Mouse (Mus musculus) testis, adult 2 months (tissue): ENCODE results near the gene Gm20388.

Experiments used
- CTCF ChIP-seq: fragments of 200-500 bp; IDR thresholded peaks from 2 replicates; pipeline ENCODE4 v1.5.1; 2012; ENCODE audit warnings: low read depth, mild to moderate bottlenecking, inconsistent platforms, low read length, moderate library complexity; ENCODE audit not compliant: control insufficient read depth, insufficient read depth, insufficient replicate concordance
- POLR2A ChIP-seq: fragments of 200-500 bp; IDR thresholded peaks from 2 replicates; pipeline ENCODE4 v1.6.1; 2012; ENCODE audit warnings: low read depth, mild to moderate bottlenecking, inconsistent platforms, low read length, moderate library complexity; ENCODE audit not compliant: control insufficient read depth

DNA sequence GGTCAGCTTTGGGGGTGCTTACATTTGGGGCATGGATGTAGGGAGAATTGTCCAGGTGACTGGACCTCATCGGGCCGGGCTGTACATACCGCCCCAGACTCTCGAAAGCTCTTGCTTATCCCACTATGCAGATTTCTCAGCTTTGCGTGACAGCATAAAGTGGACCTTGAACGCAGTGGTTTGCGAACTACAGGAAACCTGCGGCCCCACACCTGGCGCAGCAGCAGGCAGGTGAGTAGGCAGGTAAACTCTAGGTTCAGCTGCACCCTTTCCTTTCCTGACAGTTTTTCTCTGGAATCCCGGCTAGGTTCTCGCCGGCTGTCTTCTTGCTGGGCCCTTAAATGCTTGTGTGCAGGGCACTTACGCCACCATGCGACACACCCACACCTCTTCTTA, 3985.7 kb downstream of the Gm20388 start:
- TF ChIP-seq POLR2A (no peak), CTCF (no peak)
